Comparison of ENCODE assay signal across 20 mouse cellular contexts in genomic region chr1:89122376-89122775, GRCm38 (mm10). TPM values are rescaled to one million over a fixed set of nuclear protein-coding genes. Genes with fewer than 3 reads are reported as not detected.
DNase-seq lines count a peak whose midpoint lies in the region; ATAC-seq and TF ChIP-seq lines count a peak whose summit lies in the region.
"Had no signal": no experiment of that assay in that cellular context is flagged by ENCODE, and none has a peak within 500 bp of the region (broad histone marks: within the 10 kb centered on the region; RNA-seq: fewer than 3 reads in every experiment).

No protein-coding gene starts in this region.

- peaks cover 2% of the 10 kb centered on the region; the same call in 1 of the 2 replicates for H3K36me3 ChIP-seq in heart, adult 2 months (ENCODE audit: control insufficient read depth, insufficient read depth, low read length)
- H3K36me3 ChIP-seq in limb, embryonic 13.5 days, result peaks cover 4% of the 10 kb centered on the region; the same call in 1 of the 2 replicates
- H3K36me3 ChIP-seq in limb, embryonic 10.5 days, result peaks cover 7% of the 10 kb centered on the region; the same call in 1 of the 2 replicates
- 0 out of 2 replicates have a peak, but pooled peaks cover 3% of the 10 kb centered on the region for H3K36me3 ChIP-seq in lung, embryonic 15.5 days
- no peaks in the 10 kb centered on the region; the same call in 1 of the 2 replicates for H3K36me3 ChIP-seq in intestine, postnatal 0 days (ENCODE audit: control insufficient read depth, insufficient read depth)

- peaks cover 46% of the 10 kb centered on the region for H3K4me1 ChIP-seq in heart, adult 2 months (ENCODE audit: control insufficient read depth, insufficient read depth, low read length)
- H3K4me1 ChIP-seq in limb, embryonic 13.5 days, result peaks cover 60% of the 10 kb centered on the region
- peaks cover 13% of the 10 kb centered on the region for H3K4me1 ChIP-seq in limb, embryonic 10.5 days
- H3K4me1 ChIP-seq in lung, embryonic 15.5 days, result peaks cover 74% of the 10 kb centered on the region
- H3K4me1 ChIP-seq in intestine, postnatal 0 days (replicated peaks; ENCODE audit: control insufficient read depth, insufficient read depth, low read length), result no peaks in the 10 kb centered on the region
- H3K4me1 ChIP-seq: megakaryocyte, embryonic 14.5 days had no signal

- intact Hi-C loops in heart, adult 2 months (cut with DNase I), result loop anchor here (2.0 kb wide), 1 partner anchor 30 kb away; no protein-coding TSS in a partner anchor
- intact Hi-C loops in heart, postnatal 14 days (cut with DNase I), result no loop called here

- H3K79me2 ChIP-seq in heart, adult 2 months (replicated peaks; ENCODE audit: control insufficient read depth, insufficient read depth, low read length), result peaks cover 2% of the 10 kb centered on the region; the same call in 1 of the 2 replicates

- no peak for DNase-seq in heart, adult 2 months
- DNase-seq in heart, postnatal 14 days, result no peak
- no peak for DNase-seq in limb, embryonic 10.5 days (ENCODE audit: low spot score)
- DNase-seq in left cerebral cortex, adult 11 months (ENCODE audit: low spot score), result no peak
- DNase-seq: B cell, adult 2 months; cerebellum, adult 8-10 months; gastrocnemius, postnatal 10 days; kidney, adult 18-20 months; liver; liver, postnatal 0 days; midbrain, embryonic 14.5 days; thymus, postnatal 25 days had no signal

- no peak overlapping the region for H3K4me2 ChIP-seq in limb, embryonic 13.5 days (replicated peaks)
- no peak overlapping the region for H3K4me2 ChIP-seq in lung, embryonic 15.5 days
- H3K4me2 ChIP-seq in intestine, postnatal 0 days (replicated peaks; ENCODE audit: low read depth), result no peak overlapping the region
- H3K4me2 ChIP-seq: forebrain, embryonic 12.5 days had no signal

- H3K27ac ChIP-seq in heart, adult 2 months, result no peak overlapping the region
- peak overlapping the region; percentile 59; the same call in 1 of the 2 replicates for H3K27ac ChIP-seq in limb, embryonic 13.5 days
- no peak overlapping the region for H3K27ac ChIP-seq in limb, embryonic 10.5 days
- peak overlapping the region; percentile 84 for H3K27ac ChIP-seq in lung, embryonic 15.5 days
- no peak overlapping the region for H3K27ac ChIP-seq in intestine, postnatal 0 days (ENCODE audit: low read depth, low read length)
- H3K27ac ChIP-seq: embryonic facial prominence, embryonic 10.5 days; forebrain, embryonic 12.5 days; hindbrain, postnatal 0 days; kidney, postnatal 0 days had no signal

- no peak for ATAC-seq in limb, embryonic 13.5 days (ENCODE audit: low FRiP score, low read depth)
- no peak for ATAC-seq in lung, embryonic 15.5 days (ENCODE audit: borderline replicate concordance, extremely low read depth, low FRiP score, low TSS enrichment)
- no peak for ATAC-seq in intestine, postnatal 0 days
- ATAC-seq: hindbrain, postnatal 0 days; liver, postnatal 0 days had no signal

- H3K27me3 ChIP-seq in heart, adult 2 months (ENCODE audit: control insufficient read depth, insufficient read depth, low read length), result no peaks in the 10 kb centered on the region
- H3K27me3 ChIP-seq in limb, embryonic 13.5 days, result no peaks in the 10 kb centered on the region
- H3K27me3 ChIP-seq in limb, embryonic 10.5 days (ENCODE audit: low read depth, poor library complexity, severe bottlenecking), result no peaks in the 10 kb centered on the region
- no peaks in the 10 kb centered on the region for H3K27me3 ChIP-seq in lung, embryonic 15.5 days
- no peaks in the 10 kb centered on the region for H3K27me3 ChIP-seq in intestine, postnatal 0 days (replicated peaks; ENCODE audit: control insufficient read depth, insufficient read depth, low read length)
- H3K27me3 ChIP-seq: forebrain, embryonic 12.5 days had no signal

- 0 out of 2 replicates have a peak, but pooled peaks have one; percentile 13 for TF ChIP-seq EP300 in heart, adult 2 months (IDR thresholded peaks at IDR 0.05; ENCODE audit: insufficient read depth, low read depth, low read length)

- no peak for TF ChIP-seq CTCF in heart, adult 2 months (IDR thresholded peaks at IDR 0.05)
- no peak for TF ChIP-seq CTCF in intestine, postnatal 0 days (IDR thresholded peaks at IDR 0.05; ENCODE audit: low read depth)

- 45% methylated on average over 5 of the region's 5 CpGs for WGBS in heart, adult 2 months
- 77% methylated on average over 5 of the region's 5 CpGs for WGBS in limb, embryonic 13.5 days
- 83% methylated on average over 5 of the region's 5 CpGs for WGBS in limb, embryonic 10.5 days
- WGBS in lung, embryonic 15.5 days, result 54% methylated on average over 5 of the region's 5 CpGs
- 63% methylated on average over 5 of the region's 5 CpGs for WGBS in intestine, postnatal 0 days

- H3K9me3 ChIP-seq in limb, embryonic 13.5 days, result 0 out of 2 replicates have a peak, but pooled peaks cover 3% of the 10 kb centered on the region
- H3K9me3 ChIP-seq in limb, embryonic 10.5 days (replicated peaks), result no peaks in the 10 kb centered on the region
- no peaks in the 10 kb centered on the region for H3K9me3 ChIP-seq in lung, embryonic 15.5 days
- no peaks in the 10 kb centered on the region for H3K9me3 ChIP-seq in intestine, postnatal 0 days (ENCODE audit: control insufficient read depth)
- H3K9me3 ChIP-seq: forebrain, embryonic 12.5 days had no signal

- TF ChIP-seq POLR2A in heart, adult 2 months (IDR thresholded peaks at IDR 0.05; ENCODE audit: insufficient read depth, low read depth, low read length), result no peak

- H3K9ac ChIP-seq in heart, adult 2 months (ENCODE audit: low read depth, low read length), result no peak overlapping the region
- no peak overlapping the region for H3K9ac ChIP-seq in limb, embryonic 13.5 days
- no peak overlapping the region for H3K9ac ChIP-seq in lung, embryonic 15.5 days
- no peak overlapping the region for H3K9ac ChIP-seq in intestine, postnatal 0 days (ENCODE audit: low read depth, low read length)
- H3K9ac ChIP-seq: forebrain, embryonic 12.5 days; liver, postnatal 0 days had no signal

- H3K4me3 ChIP-seq in heart, adult 2 months, result no peak overlapping the region
- H3K4me3 ChIP-seq in limb, embryonic 13.5 days, result no peak overlapping the region
- no peak overlapping the region for H3K4me3 ChIP-seq in limb, embryonic 10.5 days
- no peak overlapping the region for H3K4me3 ChIP-seq in lung, embryonic 15.5 days
- H3K4me3 ChIP-seq in intestine, postnatal 0 days (ENCODE audit: low read depth, low read length), result no peak overlapping the region
- H3K4me3 ChIP-seq: embryonic facial prominence, embryonic 10.5 days; forebrain, embryonic 12.5 days; megakaryocyte, embryonic 14.5 days had no signal

RNA-seq across cellular contexts. Expression of gene Sh3bp4, which starts 52.2 kb away (rescaled TPM):
- 10 to 100 TPM in 1 of 2 experiments, 1 to 10 TPM in 1; 10.0 to 11.1 TPM for total RNA-seq in heart, adult 2 months (2021)
- polyA plus RNA-seq in heart, adult 2 months (2012; rRNA removed), result 8.6 and 10.2 TPM in 2 replicates
- total RNA-seq in heart, postnatal 14 days (2021), result 10 to 100 TPM; 15.5 to 17.1 TPM
- polyA plus RNA-seq in limb, embryonic 13.5 days (2015; fragmentation: Nextera tagmentation; extraction: Ambion mirVana), result 21.6 and 21.8 TPM in 2 replicates
- polyA plus RNA-seq in limb, embryonic 10.5 days (2016; fragmentation: Nextera tagmentation; extraction: Ambion mirVana), result 25.9 and 26.9 TPM in 2 replicates
- 25.2 and 27.1 TPM in 2 replicates for polyA plus RNA-seq in lung, embryonic 15.5 days (2015; fragmentation: Nextera tagmentation; extraction: Ambion mirVana)
- 6.1 and 6.2 TPM in 2 replicates for polyA plus RNA-seq in intestine, postnatal 0 days (2015; fragmentation: Nextera tagmentation; extraction: Ambion mirVana)

Comparison
In these comparisons a context has a peak if more than half of its experiments do, and no peak if none do; other contexts are left out.
1. H3K27ac ChIP-seq: peak in limb, embryonic 13.5 days (single experiment) and lung, embryonic 15.5 days (single experiment); none in heart, adult 2 months (single experiment), limb, embryonic 10.5 days (single experiment) and intestine, postnatal 0 days (single experiment).